Mouse (Mus musculus) spleen, adult 2 months (tissue): ENCODE measurements at regions not wholly inside any gene's neighbourhood (a gene's known extent, or its start where the extent isn't known, plus 50 kb on each side); places are given as distances from the start of the nearest gene placed in this dataset.

ENCODE experiments used
- CTCF ChIP-seq: fragments of 200-500 bp; IDR thresholded peaks from 2 replicates; pipeline ENCODE4 v1.5.1; 2011; ENCODE audit warnings: mild to moderate bottlenecking, inconsistent platforms; ENCODE audit not compliant: insufficient read depth, insufficient read length, insufficient replicate concordance; ENCODE audit errors: extremely low read depth
- POLR2A ChIP-seq: fragments of 200-500 bp; IDR thresholded peaks from 2 replicates; pipeline ENCODE4 v1.6.1; 2011; ENCODE audit warnings: low read depth, low read length, inconsistent platforms

- TF ChIP-seq CTCF (no peak), POLR2A (no peak)
These were observed 497.5 kb upstream of the Kcnab2 start for GRCm38 (mm10) chr4:152975012-152975675.
